Mouse (Mus musculus): ENCODE data around the gene Rcn3. TPM values are rescaled to one million over a fixed set of nuclear protein-coding genes. Genes with fewer than 3 reads are reported as not detected.
A peak's percentile ranks its signal among the peaks of the same experiment; 100 is the strongest.

Gene Rcn3
- polyA plus RNA-seq, 1 experiment from 2014 or later, result 176 TPM

- peak; percentile 85 for ATAC-seq (ENCODE audit: low FRiP score, low TSS enrichment)
- WGBS, result under 1% methylated on average over 31 of the region's 31 CpGs
- peak within 1 kb of the TSS; percentile 70 for H3K4me3 ChIP-seq (ENCODE audit: low read depth, low read length)
- DNase-seq (ENCODE audit: low spot score), result peak; percentile 94
- H3K9ac ChIP-seq (ENCODE audit: low read length), result peak within 1 kb of the TSS; percentile 71
- TF ChIP-seq CTCF (IDR thresholded peaks at IDR 0.05; ENCODE audit: low read depth) (peak; percentile 56), EP300 (optimal IDR thresholded peaks at IDR 0.05) (peak; percentile 67)
- H3K27me3 ChIP-seq (ENCODE audit: control insufficient read depth, insufficient read depth, low read length), result no peaks in the 10 kb centered on the region
- 0 out of 2 replicates have a peak, but pooled peaks cover 5% of the 10 kb centered on the region for H3K4me1 ChIP-seq (replicated peaks; ENCODE audit: control insufficient read depth, insufficient read depth)
- H3K9me3 ChIP-seq (ENCODE audit: control insufficient read depth, low read length), result no peaks in the 10 kb centered on the region
- peak within 1 kb of the TSS; percentile 90 for H3K27ac ChIP-seq (replicated peaks)
- H3K4me2 ChIP-seq (replicated peaks; ENCODE audit: low read depth), result peak within 1 kb of the TSS; percentile 52
- H3K36me3 ChIP-seq (ENCODE audit: control insufficient read depth, insufficient read depth, low read length), result 0 out of 2 replicates have a peak, but pooled peaks cover 2% of the 10 kb centered on the region
Observed at GRCm38 (mm10) chr7:45062239-45062835, 29.7 kb downstream of the Rcn3 start, which contains the start of the genes Nosip and Prrg2. Nosip (plus strand) TSS chr7:45062429. Prrg2 (minus strand) TSS chr7:45062677.

GRCm38 (mm10) chr7:45061532-45062075, 30.4 kb downstream of the Rcn3 start:
- H3K27ac ChIP-seq (replicated peaks), result peak overlapping the region; percentile 90
- peak overlapping the region; percentile 70 for H3K4me3 ChIP-seq (ENCODE audit: low read depth, low read length)
- 0 out of 2 replicates have a peak, but pooled peaks cover 2% of the 10 kb centered on the region for H3K36me3 ChIP-seq (ENCODE audit: control insufficient read depth, insufficient read depth, low read length)
- DNase-seq (ENCODE audit: low spot score) (peak; percentile 89), ATAC-seq (ENCODE audit: low FRiP score, low TSS enrichment) (peak; percentile 68)
- no peaks in the 10 kb centered on the region for H3K9me3 ChIP-seq (ENCODE audit: control insufficient read depth, low read length)
- no peaks in the 10 kb centered on the region for H3K27me3 ChIP-seq (ENCODE audit: control insufficient read depth, insufficient read depth, low read length)
- TF ChIP-seq EP300 (optimal IDR thresholded peaks at IDR 0.05) (no peak), CTCF (IDR thresholded peaks at IDR 0.05; ENCODE audit: low read depth) (no peak)
- H3K9ac ChIP-seq (ENCODE audit: low read length), result peak overlapping the region; percentile 71
- WGBS, result 8% methylated on average over 11 of the region's 11 CpGs
- peak overlapping the region; percentile 52 for H3K4me2 ChIP-seq (replicated peaks; ENCODE audit: low read depth)
- H3K4me1 ChIP-seq (replicated peaks; ENCODE audit: control insufficient read depth, insufficient read depth), result 0 out of 2 replicates have a peak, but pooled peaks cover 5% of the 10 kb centered on the region

- H3K9ac ChIP-seq (ENCODE audit: low read length), result peak overlapping the region; percentile 71
- H3K4me2 ChIP-seq (replicated peaks; ENCODE audit: low read depth), result peak overlapping the region; percentile 52
Observed at GRCm38 (mm10) chr7:45060632-45061122, 31.3 kb downstream of the Rcn3 start.

GRCm38 (mm10) chr7:45058607-45059571, 33.1 kb downstream of the Rcn3 start:
- H3K4me3 ChIP-seq (ENCODE audit: low read depth, low read length), result no peak overlapping the region
- 79% methylated on average over 10 of the region's 10 CpGs for WGBS
- no peaks in the 10 kb centered on the region for H3K36me3 ChIP-seq (ENCODE audit: control insufficient read depth, insufficient read depth, low read length)
- no peak overlapping the region for H3K27ac ChIP-seq (replicated peaks)
- no peak for TF ChIP-seq EP300 (optimal IDR thresholded peaks at IDR 0.05)
- TF ChIP-seq CTCF (IDR thresholded peaks at IDR 0.05; ENCODE audit: low read depth), result no peak
- 0 out of 2 replicates have a peak, but pooled peaks cover 5% of the 10 kb centered on the region for H3K4me1 ChIP-seq (replicated peaks; ENCODE audit: control insufficient read depth, insufficient read depth)
- DNase-seq (ENCODE audit: low spot score), result no peak
- no peaks in the 10 kb centered on the region for H3K9me3 ChIP-seq (ENCODE audit: control insufficient read depth, low read length)
- no peak overlapping the region for H3K4me2 ChIP-seq (replicated peaks; ENCODE audit: low read depth)
- no peak overlapping the region for H3K9ac ChIP-seq (ENCODE audit: low read length)
- ATAC-seq (ENCODE audit: low FRiP score, low TSS enrichment), result no peak
- no peaks in the 10 kb centered on the region for H3K27me3 ChIP-seq (ENCODE audit: control insufficient read depth, insufficient read depth, low read length)

More at GRCm38 (mm10) chr7:45060632-45061122, 31.3 kb downstream of the Rcn3 start:
- H3K36me3 ChIP-seq (ENCODE audit: control insufficient read depth, insufficient read depth, low read length), result 0 out of 2 replicates have a peak, but pooled peaks cover 2% of the 10 kb centered on the region
- no peak for TF ChIP-seq EP300 (optimal IDR thresholded peaks at IDR 0.05)
- no peak for TF ChIP-seq CTCF (IDR thresholded peaks at IDR 0.05; ENCODE audit: low read depth)
- DNase-seq (ENCODE audit: low spot score) (no peak), ATAC-seq (ENCODE audit: low FRiP score, low TSS enrichment) (no peak)
- H3K4me1 ChIP-seq (replicated peaks; ENCODE audit: control insufficient read depth, insufficient read depth), result 0 out of 2 replicates have a peak, but pooled peaks cover 5% of the 10 kb centered on the region
- no peak overlapping the region for H3K27ac ChIP-seq (replicated peaks)
- H3K4me3 ChIP-seq (ENCODE audit: low read depth, low read length), result no peak overlapping the region
- no peaks in the 10 kb centered on the region for H3K27me3 ChIP-seq (ENCODE audit: control insufficient read depth, insufficient read depth, low read length)
- 81% methylated on average over 6 of the region's 6 CpGs for WGBS
- H3K9me3 ChIP-seq (ENCODE audit: control insufficient read depth, low read length), result no peaks in the 10 kb centered on the region

- H3K36me3 ChIP-seq (ENCODE audit: control insufficient read depth, insufficient read depth, low read length), result no peaks in the 10 kb centered on the region
- TF ChIP-seq CTCF (IDR thresholded peaks at IDR 0.05; ENCODE audit: low read depth) (no peak), EP300 (optimal IDR thresholded peaks at IDR 0.05) (no peak)
- no peak for DNase-seq (ENCODE audit: low spot score)
- no peak for ATAC-seq (ENCODE audit: low FRiP score, low TSS enrichment)
- no peak overlapping the region for H3K4me3 ChIP-seq (ENCODE audit: low read depth, low read length)
- H3K4me2 ChIP-seq (replicated peaks; ENCODE audit: low read depth), result no peak overlapping the region
- no peak overlapping the region for H3K9ac ChIP-seq (ENCODE audit: low read length)
- H3K27ac ChIP-seq (replicated peaks), result no peak overlapping the region
- no peaks in the 10 kb centered on the region for H3K9me3 ChIP-seq (ENCODE audit: control insufficient read depth, low read length)
- H3K27me3 ChIP-seq (ENCODE audit: control insufficient read depth, insufficient read depth, low read length), result no peaks in the 10 kb centered on the region
- 0 out of 2 replicates have a peak, but pooled peaks cover 5% of the 10 kb centered on the region for H3K4me1 ChIP-seq (replicated peaks; ENCODE audit: control insufficient read depth, insufficient read depth)
Observed at GRCm38 (mm10) chr7:45056972-45057348, 35.1 kb downstream of the Rcn3 start.
